Mouse (Mus musculus): ENCODE data around the gene Trappc1.
A peak's percentile ranks its signal among the peaks of the same experiment; 100 is the strongest.
"Not testable (repeated sequence)": the region's sequence is repeated elsewhere in the genome, so short reads cannot be mapped to it uniquely, and the experiment has no call there.

The Trappc1 gene

GRCm38 (mm10) chr11:69323667-69324111 lies at the start of gene Trappc1, which contains the start of gene Cntrob:
TSS of gene Trappc1 (plus strand) at chr11:69323980.
TSS of gene Cntrob (minus strand) at chr11:69323775.
- DNase-seq (ENCODE audit: low read depth in 2 of 2, low spot score in 2 of 2), result peak; percentile 98 to 99

GRCm38 (mm10) chr11:69275650-69276049 lies 48.1 kb upstream of the Trappc1 start:
- DNase-seq (ENCODE audit: low read depth in 2 of 2, low spot score in 2 of 2), result peak in 1 of 2 experiments; percentile 26

GRCm38 (mm10) chr11:69276081-69276480 lies 47.7 kb upstream of the Trappc1 start:
- DNase-seq (ENCODE audit: low read depth in 2 of 2, low spot score in 2 of 2), result no peak

- DNase-seq (ENCODE audit: low read depth in 2 of 2, low spot score in 2 of 2), result no peak
Measured at GRCm38 (mm10) chr11:69277267-69277666, 46.5 kb upstream of the Trappc1 start.

- DNase-seq (ENCODE audit: low read depth in 2 of 2, low spot score in 2 of 2), result no peak
Measured at GRCm38 (mm10) chr11:69291111-69291510, 32.7 kb upstream of the Trappc1 start.

GRCm38 (mm10) chr11:69295286-69295685 lies 28.5 kb upstream of the Trappc1 start:
- no peak for DNase-seq (ENCODE audit: low read depth in 2 of 2, low spot score in 2 of 2)

GRCm38 (mm10) chr11:69297799-69298198 lies 26.0 kb upstream of the Trappc1 start:
- DNase-seq (ENCODE audit: low read depth in 2 of 2, low spot score in 2 of 2), result no peak

GRCm38 (mm10) chr11:69298231-69298630 lies 25.5 kb upstream of the Trappc1 start:
- no peak for DNase-seq (ENCODE audit: low read depth in 2 of 2, low spot score in 2 of 2)

- DNase-seq (ENCODE audit: low read depth in 2 of 2, low spot score in 2 of 2), result no peak
Measured at GRCm38 (mm10) chr11:69302817-69303216, 21.0 kb upstream of the Trappc1 start.

- DNase-seq (ENCODE audit: low read depth in 2 of 2, low spot score in 2 of 2), result no peak
Measured at GRCm38 (mm10) chr11:69305291-69305690, 18.5 kb upstream of the Trappc1 start.

GRCm38 (mm10) chr11:69306039-69306438 lies 17.7 kb upstream of the Trappc1 start:
- DNase-seq (ENCODE audit: low read depth in 2 of 2, low spot score in 2 of 2), result no peak

- no peak for DNase-seq (ENCODE audit: low read depth in 2 of 2, low spot score in 2 of 2)
Measured at GRCm38 (mm10) chr11:69311266-69311665, 12.5 kb upstream of the Trappc1 start.

GRCm38 (mm10) chr11:69316361-69316760 lies 7.4 kb upstream of the Trappc1 start:
- no peak for DNase-seq (ENCODE audit: low read depth in 2 of 2, low spot score in 2 of 2)

- not testable (repeated sequence) for DNase-seq (ENCODE audit: low read depth in 2 of 2, low spot score in 2 of 2)
Measured at GRCm38 (mm10) chr11:69318000-69318399, 5.8 kb upstream of the Trappc1 start.

GRCm38 (mm10) chr11:69321580-69321979 lies 2.2 kb upstream of the Trappc1 start:
- DNase-seq (ENCODE audit: low read depth in 2 of 2, low spot score in 2 of 2), result no peak

GRCm38 (mm10) chr11:69322010-69322409 lies 1.8 kb upstream of the Trappc1 start:
- DNase-seq (ENCODE audit: low read depth in 2 of 2, low spot score in 2 of 2), result no peak

- no peak for DNase-seq (ENCODE audit: low read depth in 2 of 2, low spot score in 2 of 2)
Measured at GRCm38 (mm10) chr11:69322693-69323471, 898 bp upstream of the Trappc1 start.

GRCm38 (mm10) chr11:69324749-69325148 lies 969 bp downstream of the Trappc1 start:
- DNase-seq (ENCODE audit: low read depth in 2 of 2, low spot score in 2 of 2), result no peak

- DNase-seq (ENCODE audit: low read depth in 2 of 2, low spot score in 2 of 2), result peak; percentile 63 to 76
Measured at GRCm38 (mm10) chr11:69325628-69326407, 2.0 kb downstream of the Trappc1 start, which contains the start of gene Kcnab3. TSS of gene Kcnab3 (plus strand) at chr11:69326258.

- no peak for DNase-seq (ENCODE audit: low read depth in 2 of 2, low spot score in 2 of 2)
Measured at GRCm38 (mm10) chr11:69326408-69327156, 2.8 kb downstream of the Trappc1 start.

- no peak for DNase-seq (ENCODE audit: low read depth in 2 of 2, low spot score in 2 of 2)
Measured at GRCm38 (mm10) chr11:69327157-69327442, 3.3 kb downstream of the Trappc1 start.

All from CD8-positive naive resting alpha-beta T cell, adult 2 months (primary cell).